Mouse (Mus musculus) liver, embryonic 14.5 days (tissue): ENCODE measurements around the gene Agbl4. TPM values are rescaled to one million over a fixed set of nuclear protein-coding genes. Genes with fewer than 3 reads are reported as not detected.

ENCODE experiments used
- ATAC-seq: fragments of 200-750 bp; cut with Nextera tagmentation; 2 replicates; pipeline ENCODE4 v1.8.0; 2017; ENCODE audit warnings: moderate number of reproducible peaks, mild to moderate bottlenecking, moderate library complexity; ENCODE audit not compliant: insufficient read depth
- DNase-seq, 3 experiments: peaks; one replicate each; pipeline ENCODE4 v3.0.0-alpha.2; 2012 to 2013; ENCODE audit warnings: low read depth in 3 of 3, low spot score in 3 of 3
- H3K27ac ChIP-seq: fragments of 300-500 bp; sonication (generic); 2 replicates; pipeline ENCODE4 v1.5.1; 2014; ENCODE audit warnings: moderate library complexity, mild to moderate bottlenecking, control low read depth, inconsistent platforms
- H3K27me3 ChIP-seq: fragments of 300-500 bp; sonication (generic); 2 replicates; pipeline ENCODE4 v1.6.1; 2014; ENCODE audit warnings: mild to moderate bottlenecking, low read length, moderate library complexity; ENCODE audit not compliant: control insufficient read depth, insufficient read depth
- H3K36me3 ChIP-seq: fragments of 300-500 bp; sonication (generic); replicated peaks from 2 replicates; pipeline ENCODE4 v1.6.1; 2014; ENCODE audit warnings: low read depth; ENCODE audit not compliant: control insufficient read depth, insufficient read depth
- H3K4me1 ChIP-seq, 2 experiments: fragments of 200-500 bp in 1 of 2; fragments of 300-500 bp in 1 of 2; sonication (generic) in 1 of 2; replicated peaks; 2 replicates each; pipeline ENCODE4 v1.6.1; 2012 to 2014; ENCODE audit warnings: antibody characterized with exemption in 1 of 2, inconsistent platforms in 1 of 2, low read length in 1 of 2; ENCODE audit not compliant: control insufficient read depth in 2 of 2, insufficient read depth in 2 of 2
- H3K4me2 ChIP-seq: fragments of 300-500 bp; sonication (generic); 2 replicates; pipeline ENCODE4 v1.6.1; 2014; ENCODE audit warnings: low read depth, mild to moderate bottlenecking, control low read depth, moderate library complexity
- H3K4me3 ChIP-seq, 2 experiments: fragments of 200-500 bp in 1 of 2; fragments of 300-500 bp in 1 of 2; sonication (generic) in 1 of 2; 2 replicates each; pipeline ENCODE4 v1.5.1; 2012 to 2014; ENCODE audit warnings: low read depth in 2 of 2, low read length in 2 of 2, mild to moderate bottlenecking in 2 of 2, control low read depth in 1 of 2, inconsistent platforms in 1 of 2, moderate library complexity in 1 of 2; ENCODE audit not compliant: insufficient read depth in 1 of 2
- H3K9ac ChIP-seq: fragments of 300-500 bp; sonication (generic); replicated peaks from 2 replicates; pipeline ENCODE4 v1.6.1; 2014; ENCODE audit warnings: mild to moderate bottlenecking, control low read depth, moderate library complexity
- H3K9me3 ChIP-seq: fragments of 300-500 bp; sonication (generic); 2 replicates; pipeline ENCODE4 v1.6.1; 2016; ENCODE audit warnings: low read length, mixed read lengths; ENCODE audit not compliant: control insufficient read depth
- CTCF ChIP-seq: IDR thresholded peaks from 2 replicates; pipeline ENCODE4 v1.5.1; 2016; ENCODE audit warnings: antibody characterized with exemption, low read depth, control low read depth
- EP300 ChIP-seq: IDR thresholded peaks from 2 replicates; pipeline ENCODE4 v1.6.1; 2016; ENCODE audit warnings: antibody characterized with exemption, low read depth
- WGBS: fragments of 180-500 bp; shearing (Covaris S2); extraction: QIAGEN DNeasy Blood & Tissue Kit; methylation state at CpG from one replicate; pipeline ENCODE4 v1.1.7; 2014; ENCODE audit not compliant: insufficient replicate concordance; 5-methylcytosine and 5-hydroxymethylcytosine counted together
- polyA plus RNA-seq, 2 experiments: library from polyadenylated mRNA; depleted of rRNA in 1 of 2; stranded (reverse) in 1 of 2; unstranded in 1 of 2; fragments of >200 nt; fragmentation: Nextera tagmentation in 1 of 2; extraction: Ambion mirVana in 1 of 2; gene quantifications; 2 replicates each; pipeline versions ENCODE4 v1.2.1 to v1.2.3; 2012 to 2014

Agbl4 gene
- polyA plus RNA-seq, 2 experiments = not detected

GRCm38 (mm10) chr4:111577087-111577773, 1179.8 kb downstream of the Agbl4 start:
- Histone ChIP-seq H3K9ac (no peak overlapping the region), H3K9me3 (no peaks in the 10 kb centered on the region), H3K27ac (no peak overlapping the region), H3K4me3 (no peak overlapping the region), H3K36me3 (no peaks in the 10 kb centered on the region), H3K4me1 (no peaks in the 10 kb centered on the region), H3K4me2 (no peak overlapping the region), H3K27me3 (no peaks in the 10 kb centered on the region)
- DNase-seq (no peak), ATAC-seq (no peak)
- WGBS = 70% methylated on average over 10 of the region's 10 CpGs
- TF ChIP-seq EP300 (no peak), CTCF (no peak)

- H3K4me3 ChIP-seq = no peak overlapping the region
- 45% methylated on average over 4 of the region's 4 CpGs for WGBS
- no peaks in the 10 kb centered on the region for H3K36me3 ChIP-seq
- no peak overlapping the region for H3K27ac ChIP-seq
- no peaks in the 10 kb centered on the region for H3K4me1 ChIP-seq
- H3K9me3 ChIP-seq = no peaks in the 10 kb centered on the region
- no peak for TF ChIP-seq EP300
- TF ChIP-seq CTCF = no peak
- no peak overlapping the region for H3K9ac ChIP-seq
- DNase-seq (no peak), ATAC-seq (no peak)
- no peak overlapping the region for H3K4me2 ChIP-seq
- no peaks in the 10 kb centered on the region for H3K27me3 ChIP-seq
Measured at GRCm38 (mm10) chr4:111579115-111579862, 1181.8 kb downstream of the Agbl4 start.

- H3K9me3 ChIP-seq = no peaks in the 10 kb centered on the region
- H3K27me3 ChIP-seq = no peaks in the 10 kb centered on the region
- DNase-seq = no peak
- ATAC-seq = no peak
- H3K4me3 ChIP-seq = no peak overlapping the region
- no peak overlapping the region for H3K9ac ChIP-seq
- no peak for TF ChIP-seq CTCF
- TF ChIP-seq EP300 = no peak
- no peaks in the 10 kb centered on the region for H3K36me3 ChIP-seq
- H3K4me1 ChIP-seq = no peaks in the 10 kb centered on the region
- H3K27ac ChIP-seq = no peak overlapping the region
- no peak overlapping the region for H3K4me2 ChIP-seq
- 45% methylated on average over 4 of the region's 4 CpGs for WGBS
Measured at GRCm38 (mm10) chr4:111579863-111580224, 1182.4 kb downstream of the Agbl4 start.

- TF ChIP-seq CTCF = no peak
- no peak for TF ChIP-seq EP300
- 64% methylated on average over 1 of the region's 1 CpGs for WGBS
Measured at GRCm38 (mm10) chr4:111580239-111580638, 1182.8 kb downstream of the Agbl4 start.

GRCm38 (mm10) chr4:111583562-111584237, 1186.2 kb downstream of the Agbl4 start:
- H3K4me1 ChIP-seq = no peaks in the 10 kb centered on the region
- no peaks in the 10 kb centered on the region for H3K27me3 ChIP-seq
- DNase-seq (no peak), ATAC-seq (no peak)
- H3K9me3 ChIP-seq = no peaks in the 10 kb centered on the region
- no peak overlapping the region for H3K4me3 ChIP-seq
- no peak overlapping the region for H3K4me2 ChIP-seq
- no peak for TF ChIP-seq CTCF
- no peak for TF ChIP-seq EP300
- H3K36me3 ChIP-seq = no peaks in the 10 kb centered on the region
- no peak overlapping the region for H3K27ac ChIP-seq
- H3K9ac ChIP-seq = no peak overlapping the region
- WGBS = 65% methylated on average over 10 of the region's 10 CpGs

More at GRCm38 (mm10) chr4:111580239-111580638, 1182.8 kb downstream of the Agbl4 start:
- no peaks in the 10 kb centered on the region for H3K4me1 ChIP-seq
- no peak overlapping the region for H3K27ac ChIP-seq
- ATAC-seq (no peak), DNase-seq (no peak)
- no peaks in the 10 kb centered on the region for H3K36me3 ChIP-seq
- no peak overlapping the region for H3K9ac ChIP-seq
- H3K4me2 ChIP-seq = no peak overlapping the region
- H3K4me3 ChIP-seq = no peak overlapping the region
- H3K9me3 ChIP-seq = no peaks in the 10 kb centered on the region
- no peaks in the 10 kb centered on the region for H3K27me3 ChIP-seq
